Mouse (Mus musculus) CD8-positive naive resting alpha-beta T cell, adult 57 days (primary cell): ENCODE results near the gene Vmn2r111. TPM values are rescaled to one million over a fixed set of nuclear protein-coding genes. Genes with fewer than 3 reads are reported as not detected.

Experiments used
- total RNA-seq: library from RNA; stranded (reverse); gene quantifications from one replicate; pipeline ENCODE4 v1.2.4, GENCODE M21; 2023

The Vmn2r111 gene
- total RNA-seq: not detected

DNA sequence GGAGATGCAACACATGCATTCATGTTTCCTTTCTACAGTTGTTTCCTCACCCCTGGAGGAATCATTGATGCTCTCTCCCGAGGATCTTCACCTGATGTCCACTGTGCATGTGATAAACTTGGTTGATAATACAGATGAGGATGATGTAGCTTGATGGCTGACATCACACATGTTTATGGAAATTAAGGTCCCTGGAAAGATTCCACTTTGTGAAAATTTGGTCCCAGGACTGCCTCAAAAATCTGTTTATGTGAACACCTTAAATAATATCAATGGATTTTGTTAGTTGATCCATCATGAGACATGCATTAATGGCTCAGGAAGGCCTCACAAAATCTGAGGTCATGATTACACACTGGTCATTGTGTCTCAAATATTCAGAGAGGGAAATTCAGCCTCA is at the start of gene Vmn2r111:
Gene Vmn2r111 (minus strand): TSS at position 101 of the 400 bp plus-strand sequence.

DNA sequence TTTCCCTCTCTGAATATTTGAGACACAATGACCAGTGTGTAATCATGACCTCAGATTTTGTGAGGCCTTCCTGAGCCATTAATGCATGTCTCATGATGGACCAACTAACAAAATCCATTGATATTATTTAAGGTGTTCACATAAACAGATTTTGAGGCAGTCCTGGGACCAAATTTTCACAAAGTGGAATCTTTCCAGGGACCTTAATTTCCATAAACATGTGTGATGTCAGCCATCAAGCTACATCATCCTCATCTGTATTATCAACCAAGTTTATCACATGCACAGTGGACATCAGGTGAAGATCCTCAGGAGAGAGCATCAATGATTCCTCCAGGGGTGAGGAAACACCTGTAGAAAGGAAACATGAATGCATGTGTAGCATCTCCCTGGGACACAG is 27.4 kb upstream of the Vmn2r111 start, which contains the start of gene Vmn2r112:
Gene Vmn2r112 (plus strand): TSS at position 301 of the 400 bp plus-strand sequence.

Other genes starting within 250 kb of the Vmn2r111 start
- 9.9 TPM for gene Zfp944, start 212.1 kb downstream of the Vmn2r111 start, total RNA-seq
- gene Zfp758, start 212.0 kb downstream of the Vmn2r111 start, total RNA-seq: 13.2 TPM
- gene Zfp946, start 149.3 kb downstream of the Vmn2r111 start, total RNA-seq: 6.5 TPM
- not detected for gene Vmn2r112, start 27.5 kb upstream of the Vmn2r111 start, total RNA-seq